Mouse (Mus musculus): ENCODE data around the gene Plekhh1. TPM values are rescaled to one million over a fixed set of nuclear protein-coding genes. Genes with fewer than 3 reads are reported as not detected.
"Not testable (repeated sequence)": the region's sequence is repeated elsewhere in the genome, so short reads cannot be mapped to it uniquely, and the experiment has no call there.

Gene Plekhh1
- polyA plus RNA-seq, 1 experiment, result 13.3 TPM

GRCm38 (mm10) chr12:79021902-79022301, 7.1 kb upstream of the Plekhh1 start:
- 80% methylated on average over 1 of the region's 1 CpGs for WGBS

GRCm38 (mm10) chr12:79022882-79023281, 6.1 kb upstream of the Plekhh1 start:
- DNase-seq (ENCODE audit: low read depth, low spot score), result peak; percentile 75
- WGBS, result 16% methylated on average over 3 of the region's 3 CpGs

More at GRCm38 (mm10) chr12:79021902-79022301, 7.1 kb upstream of the Plekhh1 start:
- DNase-seq (ENCODE audit: low read depth, low spot score), result no peak

GRCm38 (mm10) chr12:79027526-79027925, 1.4 kb upstream of the Plekhh1 start:
- 97% methylated on average over 8 of the region's 8 CpGs for WGBS
- DNase-seq (ENCODE audit: low read depth, low spot score), result not testable (repeated sequence)

GRCm38 (mm10) chr12:79034331-79034730, 5.4 kb downstream of the Plekhh1 start:
- no peak for DNase-seq (ENCODE audit: low read depth, low spot score)
- over 99% methylated on average over 2 of the region's 2 CpGs for WGBS

GRCm38 (mm10) chr12:79035349-79035748, 6.4 kb downstream of the Plekhh1 start:
- WGBS, result 29% methylated on average over 3 of the region's 3 CpGs
- no peak for DNase-seq (ENCODE audit: low read depth, low spot score)

GRCm38 (mm10) chr12:79039708-79040107, 10.7 kb downstream of the Plekhh1 start:
- DNase-seq (ENCODE audit: low read depth, low spot score), result no peak
- WGBS, result 39% methylated on average over 8 of the region's 8 CpGs

- 34% methylated on average over 11 of the region's 11 CpGs for WGBS
- peak; percentile 47 for DNase-seq (ENCODE audit: low read depth, low spot score)
These were observed 11.4 kb downstream of the Plekhh1 start for GRCm38 (mm10) chr12:79040201-79040827.

- DNase-seq (ENCODE audit: low read depth, low spot score), result peak; percentile 71
These were observed 12.5 kb downstream of the Plekhh1 start for GRCm38 (mm10) chr12:79041436-79041835.

- DNase-seq (ENCODE audit: low read depth, low spot score), result no peak
- WGBS, result 80% methylated on average over 8 of the region's 8 CpGs
These were observed 15.7 kb downstream of the Plekhh1 start for GRCm38 (mm10) chr12:79044668-79045067.

GRCm38 (mm10) chr12:79046171-79046570, 17.2 kb downstream of the Plekhh1 start:
- 36% methylated on average over 6 of the region's 6 CpGs for WGBS
- DNase-seq (ENCODE audit: low read depth, low spot score), result no peak

GRCm38 (mm10) chr12:79047203-79047602, 18.2 kb downstream of the Plekhh1 start:
- WGBS, result 39% methylated on average over 7 of the region's 7 CpGs
- peak; percentile 63 for DNase-seq (ENCODE audit: low read depth, low spot score)

- no peak for DNase-seq (ENCODE audit: low read depth, low spot score)
- WGBS, result 92% methylated on average over 1 of the region's 1 CpGs
These were observed 19.9 kb downstream of the Plekhh1 start for GRCm38 (mm10) chr12:79048898-79049297.

- no peak for DNase-seq (ENCODE audit: low read depth, low spot score)
- WGBS, result 83% methylated on average over 2 of the region's 2 CpGs
These were observed 20.8 kb downstream of the Plekhh1 start for GRCm38 (mm10) chr12:79049807-79050206.

GRCm38 (mm10) chr12:79050545-79051212, 21.7 kb downstream of the Plekhh1 start:
- WGBS, result 63% methylated on average over 3 of the region's 3 CpGs
- DNase-seq (ENCODE audit: low read depth, low spot score), result no peak

- DNase-seq (ENCODE audit: low read depth, low spot score), result no peak
- 94% methylated on average over 2 of the region's 2 CpGs for WGBS
These were observed 23.1 kb downstream of the Plekhh1 start for GRCm38 (mm10) chr12:79052073-79052472.

GRCm38 (mm10) chr12:79055276-79055675, 26.3 kb downstream of the Plekhh1 start:
- WGBS, result 75% methylated on average over 7 of the region's 7 CpGs
- no peak for DNase-seq (ENCODE audit: low read depth, low spot score)

GRCm38 (mm10) chr12:79059573-79059972, 30.6 kb downstream of the Plekhh1 start:
- WGBS, result 90% methylated on average over 6 of the region's 6 CpGs
- DNase-seq (ENCODE audit: low read depth, low spot score), result no peak

- 92% methylated on average over 9 of the region's 9 CpGs for WGBS
- no peak for DNase-seq (ENCODE audit: low read depth, low spot score)
These were observed 31.2 kb downstream of the Plekhh1 start for GRCm38 (mm10) chr12:79060134-79060533.

- no peak for DNase-seq (ENCODE audit: low read depth, low spot score)
- WGBS, result 80% methylated on average over 7 of the region's 7 CpGs
These were observed 32.0 kb downstream of the Plekhh1 start for GRCm38 (mm10) chr12:79060766-79061652.

GRCm38 (mm10) chr12:79064451-79064850, 35.5 kb downstream of the Plekhh1 start:
- DNase-seq (ENCODE audit: low read depth, low spot score), result no peak
- 93% methylated on average over 13 of the region's 13 CpGs for WGBS

Data from large intestine, adult 2 months (tissue).